ENCODE assay signal across 22 mouse cellular contexts in genomic region chr10:93279062-93279461, GRCm38 (mm10).
"Had no signal": no experiment of that assay in that cellular context is flagged by ENCODE, and none has a peak within 500 bp of the region (broad histone marks: within the 10 kb centered on the region; RNA-seq: fewer than 3 reads in every experiment).

No protein-coding gene starts in this region.

- H3K27me3 ChIP-seq: kidney, embryonic 15.5 days; limb, embryonic 13.5 days; liver, embryonic 12.5 days; liver, embryonic 15.5 days; lung, embryonic 15.5 days; megakaryocyte, embryonic 14.5 days; midbrain, embryonic 13.5 days; neural tube, embryonic 12.5 days had no signal

- H3K9ac ChIP-seq: kidney, embryonic 15.5 days; limb, embryonic 13.5 days; liver, embryonic 12.5 days; liver, embryonic 15.5 days; lung, embryonic 15.5 days; midbrain, embryonic 13.5 days; neural tube, embryonic 12.5 days had no signal

- DNase-seq: kidney, adult 8-10 months; kidney, postnatal 10 days; kidney, postnatal 36 days; liver; lung, adult 18-20 months; lung, postnatal 10 days; lung, postnatal 36 days; right cerebral cortex, postnatal 14 days; right cerebral cortex, postnatal 4 days; thymus, adult 18-20 months; thymus, postnatal 36 days had no signal

- H3K27ac ChIP-seq: kidney, embryonic 15.5 days; limb, embryonic 10.5 days; limb, embryonic 13.5 days; liver, embryonic 12.5 days; liver, embryonic 15.5 days; lung, embryonic 15.5 days; midbrain, embryonic 10.5 days; midbrain, embryonic 13.5 days; neural tube, embryonic 12.5 days; stomach, postnatal 0 days had no signal

- ATAC-seq: liver, embryonic 12.5 days; midbrain, embryonic 13.5 days had no signal

- H3K4me2 ChIP-seq: kidney, embryonic 15.5 days; limb, embryonic 13.5 days; liver, embryonic 12.5 days; liver, embryonic 15.5 days; lung, embryonic 15.5 days; midbrain, embryonic 13.5 days; neural tube, embryonic 12.5 days had no signal

- H3K4me3 ChIP-seq: kidney, embryonic 15.5 days; limb, embryonic 10.5 days; limb, embryonic 13.5 days; liver, embryonic 12.5 days; liver, embryonic 15.5 days; lung, embryonic 15.5 days; megakaryocyte, embryonic 14.5 days; midbrain, embryonic 10.5 days; midbrain, embryonic 13.5 days; neural tube, embryonic 12.5 days had no signal

- H3K9me3 ChIP-seq: kidney, embryonic 15.5 days; limb, embryonic 10.5 days; limb, embryonic 13.5 days; liver, embryonic 12.5 days; liver, embryonic 15.5 days; lung, embryonic 15.5 days; megakaryocyte, embryonic 14.5 days; midbrain, embryonic 10.5 days; midbrain, embryonic 13.5 days; neural tube, embryonic 12.5 days had no signal

- H3K36me3 ChIP-seq: liver, embryonic 15.5 days; midbrain, embryonic 13.5 days; neural tube, embryonic 12.5 days had no signal
